Mouse (Mus musculus) embryonic facial prominence, embryonic 15.5 days (tissue): ENCODE measurements around the gene Klf8. TPM values are rescaled to one million over a fixed set of nuclear protein-coding genes. Genes with fewer than 3 reads are reported as not detected.

Experiments used
- ATAC-seq: fragments of 200-750 bp; cut with Nextera tagmentation; 2 replicates; pipeline ENCODE4 v1.8.0; 2017; ENCODE audit warnings: low read depth, moderate TSS enrichment; ENCODE audit not compliant: insufficient number of reproducible peaks, low FRiP score, low TSS enrichment
- H3K27ac ChIP-seq: fragments of 300-500 bp; sonication (generic); replicated peaks from 2 replicates; pipeline ENCODE4 v1.5.1; 2015; ENCODE audit warnings: mild to moderate bottlenecking, inconsistent platforms
- H3K27me3 ChIP-seq: fragments of 300-500 bp; sonication (generic); 2 replicates; pipeline ENCODE4 v1.6.1; 2015; ENCODE audit warnings: inconsistent platforms
- H3K36me3 ChIP-seq: fragments of 300-500 bp; sonication (generic); 2 replicates; pipeline ENCODE4 v1.6.1; 2015; ENCODE audit warnings: mild to moderate bottlenecking, inconsistent platforms
- H3K4me1 ChIP-seq: fragments of 300-500 bp; sonication (generic); 2 replicates; pipeline ENCODE4 v1.6.1; 2015; ENCODE audit warnings: inconsistent platforms
- H3K4me2 ChIP-seq: fragments of 300-500 bp; sonication (generic); replicated peaks from 2 replicates; pipeline ENCODE4 v1.6.1; 2015; ENCODE audit warnings: mild to moderate bottlenecking, inconsistent platforms
- H3K4me3 ChIP-seq: fragments of 300-500 bp; sonication (generic); replicated peaks from 2 replicates; pipeline ENCODE4 v1.5.1; 2015; ENCODE audit warnings: mild to moderate bottlenecking, inconsistent platforms
- H3K9ac ChIP-seq: fragments of 300-500 bp; sonication (generic); 2 replicates; pipeline ENCODE4 v1.6.1; 2015; ENCODE audit warnings: inconsistent platforms
- H3K9me3 ChIP-seq: fragments of 300-500 bp; sonication (generic); replicated peaks from 2 replicates; pipeline ENCODE4 v1.6.1; 2016; ENCODE audit warnings: inconsistent platforms
- WGBS: fragments of 180-500 bp; shearing (Covaris S2); methylation state at CpG from one replicate; pipeline ENCODE4 v1.1.7; 2015; 5-methylcytosine and 5-hydroxymethylcytosine counted together
- polyA plus RNA-seq: library from polyadenylated mRNA; unstranded; fragments of >200 nt; fragmentation: Nextera tagmentation; extraction: Ambion mirVana; gene quantifications from 2 replicates; pipeline ENCODE4 v1.2.1, GENCODE M21; 2015

The Klf8 gene
- polyA plus RNA-seq, 1 experiment from 2014 or later: 1.9 TPM

DNA sequence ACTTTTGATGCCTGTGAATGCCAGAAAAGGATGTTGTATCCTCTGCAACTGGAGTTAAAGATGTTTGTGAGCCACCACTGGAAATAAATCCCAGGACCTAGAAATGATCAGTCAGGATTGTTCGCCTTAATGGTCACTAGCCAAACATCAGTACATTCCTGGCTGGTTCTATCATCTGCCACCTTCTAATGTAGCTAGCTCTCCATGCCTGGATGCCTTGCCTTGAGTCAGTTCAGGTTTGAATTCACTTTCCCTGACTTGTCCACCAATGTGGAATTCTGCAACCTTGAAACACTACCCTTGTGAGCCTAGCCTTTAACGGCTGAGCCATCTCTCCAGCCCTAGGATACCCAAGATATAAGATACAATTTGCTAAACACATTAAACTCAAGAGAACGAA is 202.8 kb downstream of the Klf8 start:
- no peak for ATAC-seq
- H3K27me3 ChIP-seq: no peaks in the 10 kb centered on the region
- 93% methylated on average over 3 of the region's 3 CpGs for WGBS
- H3K4me3 ChIP-seq: no peak overlapping the region
- no peak overlapping the region for H3K4me2 ChIP-seq
- no peaks in the 10 kb centered on the region for H3K9me3 ChIP-seq
- no peaks in the 10 kb centered on the region for H3K36me3 ChIP-seq
- H3K27ac ChIP-seq: no peak overlapping the region
- H3K4me1 ChIP-seq: no peaks in the 10 kb centered on the region
- H3K9ac ChIP-seq: no peak overlapping the region

Other genes with a start within 250 kb of the Klf8 start
- gene Usp51, start 231.0 kb upstream of the Klf8 start, polyA plus RNA-seq: 1.2 TPM in 2 replicates
- gene Mageh1, start 199.9 kb upstream of the Klf8 start, polyA plus RNA-seq: 50.8 and 55.2 TPM in 2 replicates
- gene Foxr2, start 118.7 kb upstream of the Klf8 start, polyA plus RNA-seq: 0.07 TPM in 1 of 2 replicates, not detected in the other
- 1.6 and 1.7 TPM in 2 replicates for gene Rragb, start 97.5 kb upstream of the Klf8 start, polyA plus RNA-seq